In genomic region chr1:23532659-23533058, GRCm38 (mm10) we compare ENCODE assay signal across 28 mouse cellular contexts.
DNase-seq lines count a peak whose midpoint lies in the region; ATAC-seq and TF ChIP-seq lines count a peak whose summit lies in the region.
"Had no signal": no experiment of that assay in that cellular context is flagged by ENCODE, and none has a peak within 500 bp of the region (broad histone marks: within the 10 kb centered on the region; RNA-seq: fewer than 3 reads in every experiment).

No protein-coding gene starts in this region.

- no peak for TF ChIP-seq RAD21 in MEL (IDR thresholded peaks at IDR 0.05; ENCODE audit: low read depth, low read length)

- DNase-seq in MEL (ENCODE audit: low read depth, low spot score) = peak; percentile 28
- peak; percentile 7 for DNase-seq in c-Kit-positive CD71-positive TER-119-positive erythroid progenitor cells, embryonic 14.5 days (ENCODE audit: low spot score)
- peak; percentile 4 for DNase-seq in induced T-regulatory cell, adult 2 months (ENCODE audit: low read depth)
- DNase-seq in kidney, adult 8-10 months = no peak
- DNase-seq in right cerebral cortex, postnatal 36 days (ENCODE audit: low spot score in 2 of 2) = no peak
- DNase-seq in left cerebral cortex, postnatal 25 days (ENCODE audit: low spot score in 2 of 2) = no peak
- no peak for DNase-seq in hindbrain, embryonic 11.5 days (ENCODE audit: low spot score)
- DNase-seq: adrenal gland, adult 8-10 months; adrenal gland, postnatal 14 days; adrenal gland, postnatal 36 days; B cell, adult 2 months; cerebellum, adult 11 months; cerebellum, adult 18-20 months; cerebellum, adult 8-10 months; cerebellum, adult 9-11 months; cerebellum, postnatal 14 days; cerebellum, postnatal 36 days; forebrain, postnatal 0 days had no signal

- intact Hi-C loops in left cerebral cortex, postnatal 25 days (cut with DNase I) = no loop called here

- H3K9me3 ChIP-seq in MEL (replicated peaks; ENCODE audit: insufficient read depth, low read length) = no peaks in the 10 kb centered on the region
- no peaks in the 10 kb centered on the region for H3K9me3 ChIP-seq in hindbrain, embryonic 11.5 days (ENCODE audit: control insufficient read depth, low read length)
- H3K9me3 ChIP-seq: embryonic facial prominence, embryonic 10.5 days; embryonic facial prominence, embryonic 12.5 days; forebrain, embryonic 13.5 days; forebrain, embryonic 15.5 days; G1E had no signal

- TF ChIP-seq POLR2A in MEL (IDR thresholded peaks at IDR 0.05; ENCODE audit: control insufficient read depth in 1 of 2, insufficient read depth in 1 of 2, low read depth in 1 of 2, low read length in 2 of 2, poor library complexity in 1 of 2) = no peak

- no peak for TF ChIP-seq EP300 in MEL (IDR thresholded peaks at IDR 0.05; ENCODE audit: low read depth in 1 of 2, low read length in 2 of 2)

- H3K4me1 ChIP-seq in MEL (ENCODE audit: control insufficient read depth in 1 of 2, insufficient read depth in 2 of 2, low read length in 2 of 2) = no peaks in the 10 kb centered on the region
- H3K4me1 ChIP-seq in hindbrain, embryonic 11.5 days (replicated peaks; ENCODE audit: control insufficient read depth, insufficient read depth, low read length) = no peaks in the 10 kb centered on the region
- H3K4me1 ChIP-seq: embryonic facial prominence, embryonic 10.5 days; embryonic facial prominence, embryonic 12.5 days; forebrain, embryonic 13.5 days; forebrain, embryonic 15.5 days had no signal

- H3K27ac ChIP-seq in MEL (ENCODE audit: control insufficient read depth, low read depth, low read length) = no peak overlapping the region
- H3K27ac ChIP-seq in hindbrain, embryonic 11.5 days (ENCODE audit: low read depth, low read length) = no peak overlapping the region
- H3K27ac ChIP-seq: embryonic facial prominence, embryonic 10.5 days; embryonic facial prominence, embryonic 12.5 days; forebrain, embryonic 13.5 days; forebrain, embryonic 15.5 days had no signal

- WGBS in hindbrain, embryonic 11.5 days = 83% methylated on average over 3 of the region's 3 CpGs

- H3K9ac ChIP-seq in MEL (ENCODE audit: control insufficient read depth, low read depth, low read length, poor library complexity, severe bottlenecking) = no peak overlapping the region
- no peak overlapping the region for H3K9ac ChIP-seq in hindbrain, embryonic 11.5 days (ENCODE audit: low read depth, low read length)
- H3K9ac ChIP-seq: forebrain, embryonic 15.5 days; forebrain, postnatal 0 days had no signal

- TF ChIP-seq CTCF in MEL (IDR thresholded peaks at IDR 0.05 in 2 of 3, conservative IDR thresholded peaks at IDR 0.05 in 1 of 3; ENCODE audit: control insufficient read depth in 1 of 3, insufficient read depth in 1 of 3, low read depth in 2 of 3, low read length in 3 of 3, poor library complexity in 1 of 3, severe bottlenecking in 1 of 3) = no peak

- no peak overlapping the region for H3K4me2 ChIP-seq in hindbrain, embryonic 11.5 days (replicated peaks; ENCODE audit: low read depth, low read length)
- H3K4me2 ChIP-seq: embryonic facial prominence, embryonic 12.5 days; forebrain, embryonic 13.5 days; forebrain, embryonic 15.5 days had no signal

- no peaks in the 10 kb centered on the region for H3K27me3 ChIP-seq in MEL (ENCODE audit: control insufficient read depth in 1 of 2, insufficient read depth in 2 of 2, low read length in 2 of 2)
- no peaks in the 10 kb centered on the region for H3K27me3 ChIP-seq in hindbrain, embryonic 11.5 days (ENCODE audit: control insufficient read depth, insufficient read depth, low read length)
- H3K27me3 ChIP-seq: CH12.LX; embryonic facial prominence, embryonic 12.5 days; forebrain, embryonic 13.5 days; forebrain, embryonic 15.5 days; Patski had no signal

- no peaks in the 10 kb centered on the region for H3K79me2 ChIP-seq in MEL (ENCODE audit: control insufficient read depth, insufficient read depth, low read length, poor library complexity)

- no peak overlapping the region for H3K4me3 ChIP-seq in MEL (ENCODE audit: control insufficient read depth in 1 of 2, insufficient read depth in 1 of 2, low read depth in 2 of 2, low read length in 2 of 2)
- no peak overlapping the region for H3K4me3 ChIP-seq in hindbrain, embryonic 11.5 days (ENCODE audit: low read depth, low read length)
- H3K4me3 ChIP-seq: embryonic facial prominence, embryonic 10.5 days; embryonic facial prominence, embryonic 12.5 days; forebrain, embryonic 13.5 days; forebrain, embryonic 15.5 days had no signal

- H3K36me3 ChIP-seq in MEL (ENCODE audit: control insufficient read depth in 1 of 2, insufficient read depth in 2 of 2, low read length in 2 of 2) = no peaks in the 10 kb centered on the region
- no peaks in the 10 kb centered on the region for H3K36me3 ChIP-seq in hindbrain, embryonic 11.5 days (ENCODE audit: control insufficient read depth, insufficient read depth, low read length)
- H3K36me3 ChIP-seq: embryonic facial prominence, embryonic 10.5 days; embryonic facial prominence, embryonic 12.5 days; forebrain, embryonic 15.5 days; G1E had no signal

- ATAC-seq in megakaryocyte-erythroid progenitor cell, adult 5-6 weeks (replicated peaks; ENCODE audit: low FRiP score, low TSS enrichment, poor library complexity, severe bottlenecking) = peak; percentile 68
- no peak for ATAC-seq in hindbrain, embryonic 11.5 days (ENCODE audit: low FRiP score)
- ATAC-seq: activated CD4-positive, CD25-positive, alpha-beta regulatory T cell, adult 4 months; CD4-positive, CD25-positive, alpha-beta regulatory T cell, adult 4 months; forebrain, embryonic 13.5 days; forebrain, embryonic 15.5 days; forebrain, postnatal 0 days; Patski had no signal

TF ChIP-seq in MEL, 35 proteins besides CTCF, POLR2A, EP300 and RAD21:
- TF ChIP-seq ZC3H11A (IDR thresholded peaks at IDR 0.05; ENCODE audit: low read depth, low read length) (no peak), USF2 (IDR thresholded peaks at IDR 0.05; ENCODE audit: borderline replicate concordance in 1 of 2, insufficient read depth in 1 of 2, low read depth in 1 of 2, low read length in 2 of 2) (no peak), MXI1 (IDR thresholded peaks at IDR 0.05; ENCODE audit: low read depth, low read length) (no peak), SMC3 (IDR thresholded peaks at IDR 0.05; ENCODE audit: low read depth, low read length) (no peak), BHLHE40 (IDR thresholded peaks at IDR 0.05; ENCODE audit: borderline replicate concordance, low read depth, low read length) (no peak), MYB (IDR thresholded peaks at IDR 0.05; ENCODE audit: low read depth, low read length) (no peak), E2F4 (IDR thresholded peaks at IDR 0.05; ENCODE audit: borderline replicate concordance, low read depth, low read length) (no peak), HCFC1 (IDR thresholded peaks at IDR 0.05; ENCODE audit: low read depth, low read length) (no peak), RCOR1 (IDR thresholded peaks at IDR 0.05; ENCODE audit: low read depth, low read length) (no peak), ZNF384 (IDR thresholded peaks at IDR 0.05; ENCODE audit: low read depth, low read length) (no peak), MEF2A (IDR thresholded peaks at IDR 0.05; ENCODE audit: extremely low read depth, insufficient replicate concordance, low read depth, low read length, poor library complexity, severe bottlenecking) (no peak), MAFK (IDR thresholded peaks at IDR 0.05; ENCODE audit: borderline replicate concordance, low read depth, low read length) (no peak), POLR2AphosphoS5 (IDR thresholded peaks at IDR 0.05; ENCODE audit: borderline replicate concordance, low read depth, low read length) (no peak), USF1 (IDR thresholded peaks at IDR 0.05; ENCODE audit: low read depth, low read length) (no peak)

Comparison
In these comparisons a context has a peak if more than half of its experiments do, and no peak if none do; other contexts are left out.
1. DNase-seq: peak in MEL (single experiment), c-Kit-positive CD71-positive TER-119-positive erythroid progenitor cells, embryonic 14.5 days (single experiment) and induced T-regulatory cell, adult 2 months (single experiment); none in kidney, adult 8-10 months (0 of 2), right cerebral cortex, postnatal 36 days (0 of 2), left cerebral cortex, postnatal 25 days (0 of 2) and hindbrain, embryonic 11.5 days (single experiment).